Mouse (Mus musculus) B cell, adult 62 days (primary cell): Measurements from ENCODE around the gene Map4k5. TPM values are rescaled to one million over a fixed set of nuclear protein-coding genes. Genes with fewer than 3 reads are reported as not detected.

Experiments
- total RNA-seq: library from RNA; stranded (reverse); gene quantifications from 4 replicates; pipeline ENCODE4 v1.2.4, GENCODE M21; 2023

Gene Map4k5
- total RNA-seq = 58.2 to 65.4 TPM (median 61.9 TPM) in 4 replicates

DNA sequence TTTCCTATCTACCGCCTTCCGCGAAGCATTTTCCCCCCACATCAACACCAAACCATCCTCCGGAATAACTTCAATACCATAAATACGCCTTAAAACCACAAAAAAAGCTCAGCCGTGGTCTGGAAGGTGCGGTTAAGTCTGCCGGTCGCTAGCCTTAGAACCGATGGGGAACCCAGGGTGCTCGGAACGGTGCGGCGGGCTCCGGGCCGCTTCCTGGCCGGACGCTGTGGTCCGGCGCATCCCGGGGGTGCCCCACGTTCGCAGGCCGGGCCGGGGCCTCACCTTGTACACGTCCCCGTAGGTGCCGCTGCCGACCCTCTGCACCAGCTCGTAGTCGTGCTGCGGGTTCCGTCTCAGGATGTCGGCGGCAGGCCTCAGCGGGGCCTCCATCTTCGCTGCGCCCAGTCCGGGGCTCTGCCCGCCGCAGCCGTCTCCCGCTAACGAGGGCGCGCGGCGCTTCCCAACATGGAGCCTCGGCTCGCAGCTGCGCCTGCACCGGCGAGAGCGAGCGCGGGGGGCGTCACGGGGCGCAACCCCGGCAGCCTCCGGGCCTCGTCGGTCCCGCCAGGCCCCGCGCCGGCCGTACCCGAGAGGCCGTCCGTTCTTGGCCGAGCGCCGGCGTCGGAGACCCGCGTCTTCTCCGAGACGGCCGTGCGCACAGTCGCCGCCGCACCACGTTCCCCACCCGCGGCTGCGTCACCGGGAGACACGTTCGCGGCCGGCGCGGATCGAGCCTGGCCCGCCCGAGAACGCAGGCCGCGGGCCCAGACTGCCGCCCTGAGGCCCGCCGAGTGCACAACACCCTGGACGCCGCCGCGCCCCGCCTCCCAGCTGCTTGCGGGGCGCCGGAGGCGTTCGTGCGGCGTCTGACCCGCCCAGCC, at the start of gene Map4k5, which contains the start of gene Atl1:
TSS of gene Map4k5 (minus strand) at position 830 of the 881 bp plus-strand sequence.
TSS of gene Atl1 (plus strand) at position 244 of the 881 bp plus-strand sequence.

DNA sequence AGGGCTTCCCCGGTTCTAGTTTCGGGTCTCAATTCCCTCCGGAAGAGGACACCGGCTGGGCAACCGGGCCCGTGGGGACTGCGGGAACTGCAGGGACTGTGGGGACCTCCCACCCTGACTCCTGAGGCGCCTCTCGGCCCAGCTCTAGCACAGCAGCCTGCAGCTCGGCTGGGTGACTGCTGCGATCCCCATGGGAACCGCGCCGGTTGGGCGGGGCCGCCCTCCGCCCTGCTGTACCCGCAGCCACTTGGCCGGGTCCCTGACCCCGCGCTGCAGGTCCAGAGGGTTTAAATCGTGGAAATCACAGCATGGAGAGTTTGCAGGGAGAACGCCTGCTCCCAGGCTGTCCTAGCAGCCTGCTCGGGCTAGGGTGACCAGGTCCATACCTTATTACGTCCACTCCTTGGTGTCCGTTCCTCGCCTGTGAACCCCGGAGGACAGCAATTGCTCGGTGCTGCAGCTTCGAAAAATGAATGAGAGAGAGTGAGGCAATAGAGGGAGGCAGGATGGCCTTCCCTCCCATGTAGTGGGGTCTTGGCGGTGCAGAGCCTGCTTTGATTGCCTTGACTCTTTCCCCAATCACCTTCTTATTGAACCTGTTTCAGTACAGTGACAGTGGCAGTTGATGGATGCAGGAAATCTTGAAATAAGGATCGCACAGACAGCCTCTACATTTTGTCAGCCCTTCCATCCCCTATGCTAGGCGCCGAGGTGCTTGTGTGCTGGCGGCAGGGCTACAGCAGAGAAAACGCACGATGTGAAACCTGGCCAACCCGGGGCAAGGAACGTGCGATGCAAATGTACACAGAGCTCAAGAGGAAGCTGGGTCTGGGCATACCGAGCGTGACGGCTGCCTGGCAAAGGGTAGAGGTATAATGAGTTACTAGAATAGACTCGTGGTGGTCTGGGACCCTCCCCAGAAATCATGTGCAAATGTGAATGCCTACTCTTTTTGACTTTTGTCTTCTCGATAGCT, 102.2 kb downstream of the Map4k5 start, which contains the start of gene Cdkl1:
TSS of gene Cdkl1 (minus strand) at position 738 of the 976 bp plus-strand sequence.

Other genes starting within 250 kb of the Map4k5 start
- 31.3 to 37.5 TPM (median 32.5 TPM) in 4 replicates for gene Sos2, start 211.3 kb downstream of the Map4k5 start, total RNA-seq
- 7.3 to 10.5 TPM (median 9.0 TPM) in 4 replicates for gene L2hgdh, start 168.3 kb downstream of the Map4k5 start, total RNA-seq
- 7.3 to 10.8 TPM (median 9.8 TPM) in 4 replicates for gene Atp5s, start 168.2 kb downstream of the Map4k5 start, total RNA-seq
- gene Cdkl1, start 101.9 kb downstream of the Map4k5 start, total RNA-seq = 12.5 to 16.9 TPM (median 15.6 TPM) in 4 replicates
- gene Atl1, start 586 bp downstream of the Map4k5 start, total RNA-seq = 2.9 to 4.8 TPM (median 3.6 TPM) in 4 replicates
- 41.3 to 52.9 TPM (median 48.7 TPM) in 4 replicates for gene Sav1, start 93.8 kb upstream of the Map4k5 start, total RNA-seq
- gene Nin, start 220.5 kb upstream of the Map4k5 start, total RNA-seq = 78.0 to 89.3 TPM (median 86.3 TPM) in 4 replicates